Mouse (Mus musculus): ENCODE measurements at regions not wholly inside any gene's neighbourhood (a gene's known extent, or its start where the extent isn't known, plus 50 kb on each side); places are given as distances from the start of the nearest gene placed in this dataset.

- Histone ChIP-seq H3K27me3 (replicated peaks; ENCODE audit: insufficient read depth, low read length) (no peaks in the 10 kb centered on the region), H3K9ac (replicated peaks; ENCODE audit: low read depth) (no peak overlapping the region), H3K4me2 (replicated peaks; ENCODE audit: low read depth, low read length) (no peak overlapping the region), H3K9me3 (ENCODE audit: low read length) (no peaks in the 10 kb centered on the region), H3K27ac (ENCODE audit: low read length) (no peak overlapping the region), H3K4me1 (ENCODE audit: insufficient read depth, low read depth, low read length) (no peaks in the 10 kb centered on the region), H3K4me3 (ENCODE audit: low read depth, low read length) (no peak overlapping the region), H3K36me3 (ENCODE audit: insufficient read depth, low read length) (no peaks in the 10 kb centered on the region)
- ATAC-seq (no peak), DNase-seq (ENCODE audit: low spot score) (no peak)
- 94% methylated on average over 3 of the region's 3 CpGs for WGBS
- TF ChIP-seq CTCF (IDR thresholded peaks at IDR 0.05) (no peak), EP300 (IDR thresholded peaks at IDR 0.05) (no peak)
Measured at GRCm38 (mm10) chrX:99245541-99245940, 109.6 kb downstream of the Efnb1 start.

- ATAC-seq (no peak), DNase-seq (ENCODE audit: low spot score) (no peak)
- Histone ChIP-seq H3K4me2 (replicated peaks; ENCODE audit: low read depth, low read length) (no peak overlapping the region), H3K27ac (ENCODE audit: low read length) (no peak overlapping the region), H3K9ac (replicated peaks; ENCODE audit: low read depth) (no peak overlapping the region), H3K4me1 (ENCODE audit: insufficient read depth, low read depth, low read length) (no peaks in the 10 kb centered on the region), H3K4me3 (ENCODE audit: low read depth, low read length) (no peak overlapping the region), H3K9me3 (ENCODE audit: low read length) (no peaks in the 10 kb centered on the region), H3K27me3 (replicated peaks; ENCODE audit: insufficient read depth, low read length) (no peaks in the 10 kb centered on the region), H3K36me3 (ENCODE audit: insufficient read depth, low read length) (no peaks in the 10 kb centered on the region)
- 77% methylated on average over 5 of the region's 5 CpGs for WGBS
- no peak for TF ChIP-seq CTCF (IDR thresholded peaks at IDR 0.05)
- TF ChIP-seq EP300 (IDR thresholded peaks at IDR 0.05), result no peak
Measured at GRCm38 (mm10) chrX:99243251-99243650, 107.3 kb downstream of the Efnb1 start.

- H3K4me1 ChIP-seq (ENCODE audit: insufficient read depth, low read depth, low read length), result no peaks in the 10 kb centered on the region
- WGBS, result 27% methylated on average over 5 of the region's 5 CpGs
- no peak for TF ChIP-seq CTCF (IDR thresholded peaks at IDR 0.05)
- 0 out of 2 replicates have a peak, but pooled peaks have one; percentile 27 for TF ChIP-seq EP300 (IDR thresholded peaks at IDR 0.05)
- H3K4me2 ChIP-seq (replicated peaks; ENCODE audit: low read depth, low read length), result no peak overlapping the region
- DNase-seq (ENCODE audit: low spot score) (peak; percentile 57), ATAC-seq (peak; percentile 84)
- H3K27me3 ChIP-seq (replicated peaks; ENCODE audit: insufficient read depth, low read length), result no peaks in the 10 kb centered on the region
- H3K9me3 ChIP-seq (ENCODE audit: low read length), result no peaks in the 10 kb centered on the region
- H3K4me3 ChIP-seq (ENCODE audit: low read depth, low read length), result no peak overlapping the region
- H3K36me3 ChIP-seq (ENCODE audit: insufficient read depth, low read length), result no peaks in the 10 kb centered on the region
- no peak overlapping the region for H3K9ac ChIP-seq (replicated peaks; ENCODE audit: low read depth)
- 0 out of 2 replicates have a peak overlapping the region, but pooled peaks have one; percentile 34 for H3K27ac ChIP-seq (ENCODE audit: low read length)
Measured at GRCm38 (mm10) chrX:99241684-99242118, 105.8 kb downstream of the Efnb1 start.

- 51% methylated on average over 3 of the region's 3 CpGs for WGBS
Measured at GRCm38 (mm10) chrX:99233035-99233434, 97.1 kb downstream of the Efnb1 start.

GRCm38 (mm10) chrX:99232331-99232730, 96.4 kb downstream of the Efnb1 start:
- H3K4me1 ChIP-seq (ENCODE audit: insufficient read depth, low read depth, low read length), result no peaks in the 10 kb centered on the region; the same call in 1 of the 2 replicates
- no peaks in the 10 kb centered on the region for H3K36me3 ChIP-seq (ENCODE audit: insufficient read depth, low read length)
- H3K4me3 ChIP-seq (ENCODE audit: low read depth, low read length), result no peak overlapping the region
- H3K27ac ChIP-seq (ENCODE audit: low read length), result peak overlapping the region; percentile 69; the same call in 1 of the 2 replicates
- H3K9ac ChIP-seq (replicated peaks; ENCODE audit: low read depth), result no peak overlapping the region
- no peak overlapping the region for H3K4me2 ChIP-seq (replicated peaks; ENCODE audit: low read depth, low read length)
- ATAC-seq, result 0 out of 2 replicates have a peak, but pooled peaks have one; percentile 13
- no peaks in the 10 kb centered on the region for H3K27me3 ChIP-seq (replicated peaks; ENCODE audit: insufficient read depth, low read length)
- no peak for DNase-seq (ENCODE audit: low spot score)
- WGBS, result 39% methylated on average over 6 of the region's 7 CpGs
- TF ChIP-seq EP300 (IDR thresholded peaks at IDR 0.05), result no peak
- TF ChIP-seq CTCF (IDR thresholded peaks at IDR 0.05), result no peak
- no peaks in the 10 kb centered on the region for H3K9me3 ChIP-seq (ENCODE audit: low read length)

More at GRCm38 (mm10) chrX:99233035-99233434, 97.1 kb downstream of the Efnb1 start:
- Histone ChIP-seq H3K36me3 (ENCODE audit: insufficient read depth, low read length) (no peaks in the 10 kb centered on the region), H3K4me2 (replicated peaks; ENCODE audit: low read depth, low read length) (no peak overlapping the region), H3K27ac (ENCODE audit: low read length) (0 out of 2 replicates have a peak overlapping the region, but pooled peaks have one; percentile 69), H3K9me3 (ENCODE audit: low read length) (no peaks in the 10 kb centered on the region), H3K4me3 (ENCODE audit: low read depth, low read length) (no peak overlapping the region), H3K27me3 (replicated peaks; ENCODE audit: insufficient read depth, low read length) (no peaks in the 10 kb centered on the region), H3K4me1 (ENCODE audit: insufficient read depth, low read depth, low read length) (no peaks in the 10 kb centered on the region; the same call in 1 of the 2 replicates), H3K9ac (replicated peaks; ENCODE audit: low read depth) (no peak overlapping the region)
- peak; percentile 50 for DNase-seq (ENCODE audit: low spot score)
- ATAC-seq, result peak; percentile 91
- TF ChIP-seq EP300 (IDR thresholded peaks at IDR 0.05), result peak; percentile 91
- peak; percentile 51 for TF ChIP-seq CTCF (IDR thresholded peaks at IDR 0.05)

- no peaks in the 10 kb centered on the region for H3K4me1 ChIP-seq (ENCODE audit: insufficient read depth, low read depth, low read length)
- H3K27me3 ChIP-seq (replicated peaks; ENCODE audit: insufficient read depth, low read length), result no peaks in the 10 kb centered on the region
- DNase-seq (ENCODE audit: low spot score), result peak; percentile 36
- no peak overlapping the region for H3K4me2 ChIP-seq (replicated peaks; ENCODE audit: low read depth, low read length)
- H3K4me3 ChIP-seq (ENCODE audit: low read depth, low read length), result no peak overlapping the region
- no peaks in the 10 kb centered on the region for H3K9me3 ChIP-seq (ENCODE audit: low read length)
- peak; percentile 81 for ATAC-seq
- no peak overlapping the region for H3K9ac ChIP-seq (replicated peaks; ENCODE audit: low read depth)
- no peaks in the 10 kb centered on the region for H3K36me3 ChIP-seq (ENCODE audit: insufficient read depth, low read length)
- 74% methylated on average over 7 of the region's 7 CpGs for WGBS
- no peak overlapping the region for H3K27ac ChIP-seq (ENCODE audit: low read length)
- TF ChIP-seq CTCF (IDR thresholded peaks at IDR 0.05) (no peak), EP300 (IDR thresholded peaks at IDR 0.05) (no peak)
Measured at GRCm38 (mm10) chrX:99225111-99225752, 89.3 kb downstream of the Efnb1 start.
